Mouse (Mus musculus) CH12.LX (cell line): ENCODE measurements around the gene Scyl3. TPM values are rescaled to one million over a fixed set of nuclear protein-coding genes. Genes with fewer than 3 reads are reported as not detected.

Experiments used
- DNase-seq: peaks from one replicate; pipeline ENCODE4 v3.0.0-alpha.2; 2013; ENCODE audit errors: extremely low read depth
- H3K27ac ChIP-seq: 2 replicates; pipeline ENCODE4 v1.5.1; 2012; ENCODE audit warnings: low read depth, mild to moderate bottlenecking, control low read depth, moderate library complexity; ENCODE audit not compliant: insufficient read depth
- H3K27me3 ChIP-seq: replicated peaks from 2 replicates; pipeline ENCODE3; 2012; ENCODE audit warnings: inconsistent platforms
- H3K36me3 ChIP-seq, 2 experiments: replicated peaks in 1 of 2; 2 replicates each; pipeline versions ENCODE3 to v1.6.1; 2012; ENCODE audit warnings: inconsistent platforms in 1 of 2, low read length in 1 of 2, mild to moderate bottlenecking in 1 of 2, mixed read lengths in 1 of 2, moderate library complexity in 1 of 2; ENCODE audit not compliant: control insufficient read depth in 1 of 2, insufficient read depth in 1 of 2
- H3K4me1 ChIP-seq, 2 experiments: 2 replicates each; pipeline ENCODE4 v1.6.1; 2012; ENCODE audit warnings: inconsistent platforms in 1 of 2, moderate library complexity in 1 of 2; ENCODE audit not compliant: insufficient read depth in 2 of 2, control insufficient read depth in 1 of 2
- H3K4me2 ChIP-seq: 2 replicates; pipeline ENCODE4 v1.6.1; 2012; ENCODE audit warnings: low read depth, mild to moderate bottlenecking, control low read depth; ENCODE audit not compliant: poor library complexity, insufficient read depth, severe bottlenecking
- H3K4me3 ChIP-seq, 3 experiments: fragments of 150-350 bp in 1 of 3; sonication (generic) in 1 of 3; replicated peaks in 1 of 3; 2 replicates each; pipeline versions ENCODE3 to v1.5.1; 2011 to 2012; ENCODE audit warnings: low read depth in 2 of 3, low read length in 2 of 3, mild to moderate bottlenecking in 2 of 3, moderate library complexity in 2 of 3, control low read depth in 1 of 3, improper control_type of control experiment in 1 of 3, inconsistent platforms in 1 of 3, mixed read lengths in 1 of 3; ENCODE audit not compliant: poor library complexity in 1 of 3
- H3K79me2 ChIP-seq: replicated peaks from 2 replicates; pipeline ENCODE4 v1.6.1; 2012; ENCODE audit warnings: mild to moderate bottlenecking, moderate library complexity; ENCODE audit not compliant: control insufficient read depth, poor library complexity, insufficient read depth, severe bottlenecking; ENCODE audit errors: extremely low read depth
- H3K9ac ChIP-seq: 2 replicates; pipeline ENCODE4 v1.6.1; 2012; ENCODE audit warnings: low read depth, mild to moderate bottlenecking, control low read depth, moderate library complexity; ENCODE audit not compliant: insufficient read depth
- H3K9me3 ChIP-seq: replicated peaks from 2 replicates; pipeline ENCODE3; 2012; ENCODE audit warnings: low read length, inconsistent platforms, mixed read lengths
- CHD1 ChIP-seq: IDR thresholded peaks from 2 replicates; pipeline ENCODE4 v1.6.1; 2012; ENCODE audit warnings: low read depth, low read length, improper control_type of control experiment, inconsistent platforms
- CHD2 ChIP-seq: IDR thresholded peaks from 2 replicates; pipeline ENCODE4 v1.6.1; 2011; ENCODE audit warnings: low read length, improper control_type of control experiment
- CTCF ChIP-seq, 2 experiments: IDR thresholded peaks in 1 of 2; conservative IDR thresholded peaks in 1 of 2; 2 replicates each; pipeline ENCODE4 v1.5.1; 2011 to 2012; ENCODE audit warnings: low read depth in 2 of 2, low read length in 2 of 2, improper control_type of control experiment in 1 of 2, inconsistent platforms in 1 of 2, mild to moderate bottlenecking in 1 of 2, moderate library complexity in 1 of 2
- HCFC1 ChIP-seq: IDR thresholded peaks from 2 replicates; pipeline ENCODE4 v1.6.1; 2012; ENCODE audit warnings: low read depth, mild to moderate bottlenecking, inconsistent platforms, low read length, improper control_type of control experiment
- IRF4 ChIP-seq: IDR thresholded peaks from 2 replicates; pipeline ENCODE4 v1.6.1; 2014; ENCODE audit warnings: low read depth, mild to moderate bottlenecking, inconsistent platforms, low read length, improper control_type of control experiment
- JUN ChIP-seq: IDR thresholded peaks from 2 replicates; pipeline ENCODE4 v1.6.1; 2011; ENCODE audit warnings: low read depth, mild to moderate bottlenecking, low read length, improper control_type of control experiment, moderate library complexity; ENCODE audit not compliant: insufficient read depth
- MAFK ChIP-seq: IDR thresholded peaks from 2 replicates; pipeline ENCODE4 v1.6.1; 2011; ENCODE audit warnings: low read length, improper control_type of control experiment; ENCODE audit not compliant: insufficient replicate concordance
- MXI1 ChIP-seq: IDR thresholded peaks from 2 replicates; pipeline ENCODE4 v1.6.1; 2011; ENCODE audit warnings: mild to moderate bottlenecking, low read depth, low read length, improper control_type of control experiment
- MYC ChIP-seq: IDR thresholded peaks from 2 replicates; pipeline ENCODE4 v1.6.1; 2011; ENCODE audit warnings: low read depth, mild to moderate bottlenecking, improper control_type of control experiment, low read length
- NRF1 ChIP-seq: IDR thresholded peaks from 2 replicates; pipeline ENCODE4 v1.6.1; 2014; ENCODE audit warnings: low read depth, mild to moderate bottlenecking, inconsistent platforms, low read length, improper control_type of control experiment, moderate library complexity
- RAD21 ChIP-seq: IDR thresholded peaks from 2 replicates; pipeline ENCODE4 v1.6.1; 2011; ENCODE audit warnings: low read depth, mild to moderate bottlenecking, low read length, improper control_type of control experiment, moderate library complexity
- SIN3A ChIP-seq: IDR thresholded peaks from 2 replicates; pipeline ENCODE4 v1.6.1; 2012; ENCODE audit warnings: low read length, improper control_type of control experiment, inconsistent platforms
- TBP ChIP-seq: conservative IDR thresholded peaks from 2 replicates; pipeline ENCODE4 v1.6.1; 2011; ENCODE audit warnings: low read depth, low read length, improper control_type of control experiment
- USF1 ChIP-seq: IDR thresholded peaks from 2 replicates; pipeline ENCODE4 v1.6.1; 2014; ENCODE audit warnings: low read depth, mild to moderate bottlenecking, inconsistent platforms, low read length, improper control_type of control experiment
- ZKSCAN1 ChIP-seq: IDR thresholded peaks from 2 replicates; pipeline ENCODE4 v1.6.1; 2012; ENCODE audit warnings: low read depth, inconsistent platforms, low read length, improper control_type of control experiment, borderline replicate concordance
- ZNF384 ChIP-seq: IDR thresholded peaks from 2 replicates; pipeline ENCODE4 v1.6.1; 2012; ENCODE audit warnings: low read depth, low read length, improper control_type of control experiment, inconsistent platforms
- dilution Hi-C: fragments of 300-500 bp; cut with MboI; formaldehyde crosslinking; loops from 2 replicates; pipeline ENCODE4 v1.14.3; 2020; ENCODE audit warnings: low sequenced_read_pairs; ENCODE audit not compliant: extremely low pct_unique_long_range_greater_than_20kb, extremely low pct_ligation_motif_present
- in situ Hi-C: fragments of 300-500 bp; cut with MboI; formaldehyde crosslinking; loops from 3 replicates; pipeline ENCODE4 v1.14.3; 2019; ENCODE audit warnings: low sequenced_read_pairs, low pct_ligation_motif_present, low pct_unique_long_range_greater_than_20kb, mixed read lengths
- polyA plus RNA-seq: library from polyadenylated mRNA; unstranded; fragments of >175 nt; gene quantifications from 2 replicates; pipeline ENCODE4 v1.2.1, GENCODE M21; 2012; ENCODE audit warnings: low read depth; ENCODE audit not compliant: insufficient read length
- total RNA-seq, 2 experiments: library from RNA; depleted of rRNA; stranded (reverse); fragments of 300-350 nt in 1 of 2; fragments of >200 nt in 1 of 2; gene quantifications; 2 replicates each; pipeline ENCODE4 v1.2.3; 2012 to 2014

Scyl3 gene
- total and polyA plus RNA-seq, 3 experiments: 11.9 to 22.2 (median 16.1) TPM

- TF ChIP-seq ZKSCAN1: no peak
- TF ChIP-seq CHD1: no peak
- TF ChIP-seq RAD21: no peak
- peak; percentile 70; the same call in 1 of the 2 replicates for TF ChIP-seq MYC
- TF ChIP-seq USF1: no peak
- TF ChIP-seq IRF4: peak; percentile 49
- no peak; the same call in 1 of the 2 replicates for TF ChIP-seq NRF1
- TF ChIP-seq MXI1: no peak; the same call in 1 of the 2 replicates
- no peak for TF ChIP-seq JUN
- TF ChIP-seq CTCF (conservative IDR thresholded peaks at IDR 0.05 in 1 of 2, IDR thresholded peaks at IDR 0.05 in 1 of 2; ENCODE audit: low read depth in 2 of 2, low read length in 2 of 2): peak in 1 of 2 experiments; percentile 6; a peak in 1 of 4 replicates
Observed at GRCm38 (mm10) chr1:163994721-163995608, 66.1 kb downstream of the Scyl3 start, which contains the start of the genes BC055324 and Mettl18 (continued).

- TF ChIP-seq HCFC1 (no peak), JUN (no peak), MXI1 (no peak), ZKSCAN1 (no peak), ZNF384 (peak; percentile 53), TBP (no peak; the same call in 1 of the 2 replicates), CHD2 (no peak)
- Histone ChIP-seq H3K4me1 (peaks cover 3 to 25% of the 10 kb centered on the region in 2 experiments; a peak in 3 of 4 replicates), H3K79me2 (peaks cover 6% of the 10 kb centered on the region; the same call in 1 of the 2 replicates), H3K4me3 (peak overlapping the region; percentile 72 to 85 (median 82)), H3K4me2 (peak overlapping the region; percentile 65; the same call in 1 of the 2 replicates), H3K9ac (peak overlapping the region; percentile 62; the same call in 1 of the 2 replicates), H3K36me3 (peaks cover 2 to 22% of the 10 kb centered on the region in 2 experiments), H3K27me3 (no peaks in the 10 kb centered on the region), H3K27ac (no peak overlapping the region), H3K9me3 (no peaks in the 10 kb centered on the region)
- no peak for DNase-seq
- dilution Hi-C loops (no loop called here), in situ Hi-C loops (no loop called here)
Observed at GRCm38 (mm10) chr1:163995609-163995913, 66.7 kb downstream of the Scyl3 start.

DNA sequence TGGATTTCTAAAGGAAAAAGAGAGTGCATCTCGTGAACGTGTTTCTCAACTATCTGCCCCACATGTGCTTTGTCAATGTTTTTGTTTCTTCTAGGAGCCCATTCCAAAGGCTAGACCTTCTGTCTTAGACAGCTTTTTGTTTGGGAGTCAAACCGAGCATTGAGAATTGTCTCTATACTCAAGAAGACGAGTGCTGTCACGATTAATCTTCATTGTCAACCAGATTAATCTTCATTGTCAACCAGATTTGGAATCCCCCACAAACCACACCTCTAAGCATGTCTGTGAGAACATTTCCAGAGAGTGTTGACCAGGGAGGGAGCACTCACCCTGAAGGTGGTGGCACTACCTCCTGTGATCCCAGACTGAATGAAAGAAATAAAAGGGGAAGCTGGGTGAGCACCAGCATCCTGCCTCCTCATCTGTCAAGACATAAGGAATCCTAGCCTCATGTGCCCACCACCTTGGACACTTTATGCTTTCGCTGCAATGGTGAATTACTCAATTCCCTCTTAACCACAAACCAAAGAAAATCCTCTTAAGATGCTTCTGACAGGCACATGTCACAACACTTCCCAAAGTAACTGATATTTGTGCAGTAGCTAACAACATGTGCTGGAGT, 73.0 kb downstream of the Scyl3 start:
- dilution Hi-C loops (no loop called here), in situ Hi-C loops (no loop called here)
- Histone ChIP-seq H3K27ac (no peak overlapping the region), H3K9ac (no peak overlapping the region), H3K9me3 (no peaks in the 10 kb centered on the region), H3K4me2 (no peak overlapping the region), H3K36me3 (peaks cover 0 to 5% of the 10 kb centered on the region in 2 experiments), H3K27me3 (no peaks in the 10 kb centered on the region), H3K4me3 (no peak overlapping the region), H3K4me1 (peaks cover 3 to 5% of the 10 kb centered on the region in 2 experiments; a peak in 2 of 4 replicates), H3K79me2 (no peaks in the 10 kb centered on the region)
- DNase-seq: no peak
- TF ChIP-seq SIN3A (no peak), CTCF (conservative IDR thresholded peaks at IDR 0.05 in 1 of 2, IDR thresholded peaks at IDR 0.05 in 1 of 2; ENCODE audit: low read depth in 2 of 2, low read length in 2 of 2) (no peak), MAFK (no peak)
